13 mouse cellular contexts compared by ENCODE assay signal in the genomic region with DNA sequence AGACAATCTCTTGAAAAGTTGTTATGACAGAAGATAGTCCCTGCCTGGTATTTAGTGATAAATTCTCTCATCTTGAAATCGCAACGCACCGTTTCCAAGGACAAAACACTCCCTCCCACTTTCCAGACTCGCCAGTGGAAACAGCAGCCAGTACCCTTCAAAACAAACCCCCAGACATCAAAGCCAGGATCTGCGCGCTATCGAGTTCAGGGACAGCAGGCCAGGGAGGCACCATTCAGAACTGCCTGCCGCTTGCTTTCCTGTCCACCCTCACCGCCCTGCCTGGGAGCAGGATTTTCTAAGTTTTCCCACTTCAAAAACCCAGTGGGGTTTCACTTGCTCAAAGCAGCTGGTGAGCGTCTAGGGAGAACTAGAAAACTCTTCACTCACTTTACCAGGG. TPM values are rescaled to one million over a fixed set of nuclear protein-coding genes. Genes with fewer than 3 reads are reported as not detected.
DNase-seq lines count a peak whose midpoint lies in the region; ATAC-seq and TF ChIP-seq lines count a peak whose summit lies in the region.
"Had no signal": no experiment of that assay in that cellular context is flagged by ENCODE, and none has a peak within 500 bp of the region (broad histone marks: within the 10 kb centered on the region; RNA-seq: fewer than 3 reads in every experiment).

No protein-coding gene starts in this region.

- no peak for TF ChIP-seq CTCF in kidney, postnatal 0 days (IDR thresholded peaks at IDR 0.05; ENCODE audit: low read depth)
- TF ChIP-seq CTCF in G1E (IDR thresholded peaks at IDR 0.05; ENCODE audit: low read depth, low read length) = no peak
- TF ChIP-seq CTCF in brain, embryonic 14.5 days (IDR thresholded peaks at IDR 0.05; ENCODE audit: borderline replicate concordance, extremely low read depth, insufficient read depth, insufficient read length) = no peak

- 17% methylated on average over 10 of the region's 10 CpGs for WGBS in heart, embryonic 13.5 days
- 7% methylated on average over 10 of the region's 10 CpGs for WGBS in kidney, postnatal 0 days

- H3K36me3 ChIP-seq in heart, embryonic 13.5 days = peaks cover 19% of the 10 kb centered on the region
- no peaks in the 10 kb centered on the region for H3K36me3 ChIP-seq in kidney, postnatal 0 days (ENCODE audit: insufficient read depth, low read length)
- H3K36me3 ChIP-seq in G1E (replicated peaks) = no peaks in the 10 kb centered on the region
- H3K36me3 ChIP-seq: limb, embryonic 15.5 days had no signal

- no peak overlapping the region for H3K4me3 ChIP-seq in heart, embryonic 13.5 days
- H3K4me3 ChIP-seq in kidney, postnatal 0 days (replicated peaks; ENCODE audit: low read depth, low read length) = 0 out of 2 replicates have a peak overlapping the region, but pooled peaks have one; percentile 1
- no peak overlapping the region for H3K4me3 ChIP-seq in G1E (ENCODE audit: low read depth, low read length)
- H3K4me3 ChIP-seq: erythroblast, embryonic 14.5 days; limb, embryonic 15.5 days had no signal

- no peak for DNase-seq in heart, adult 9 months (ENCODE audit: low spot score in 2 of 2)
- no peak for DNase-seq in kidney, postnatal 0 days (ENCODE audit: low spot score)
- no peak for DNase-seq in kidney, postnatal 25 days
- DNase-seq in G1E (ENCODE audit: low spot score) = no peak
- DNase-seq in brain, embryonic 14.5 days (ENCODE audit: low read depth) = peak; percentile 45
- DNase-seq in embryo, embryonic 11 days = no peak
- DNase-seq: cerebellum, adult 11-12 months; gastrocnemius, postnatal 10 days; lung, embryonic 14.5 days had no signal

- peak overlapping the region; percentile 24; the same call in 1 of the 2 replicates for H3K27ac ChIP-seq in heart, embryonic 13.5 days (replicated peaks)
- no peak overlapping the region for H3K27ac ChIP-seq in kidney, postnatal 0 days
- H3K27ac ChIP-seq: limb, embryonic 15.5 days had no signal

- no peaks in the 10 kb centered on the region; the same call in 1 of the 2 replicates for H3K27me3 ChIP-seq in heart, embryonic 13.5 days (replicated peaks)
- H3K27me3 ChIP-seq in kidney, postnatal 0 days (ENCODE audit: insufficient read depth, low read length) = no peaks in the 10 kb centered on the region
- peaks cover 6% of the 10 kb centered on the region; the same call in 1 of the 2 replicates for H3K27me3 ChIP-seq in G1E (ENCODE audit: insufficient read depth, low read length)
- H3K27me3 ChIP-seq: limb, embryonic 15.5 days had no signal

- H3K4me1 ChIP-seq in heart, embryonic 13.5 days = peaks cover 9% of the 10 kb centered on the region; the same call in 1 of the 2 replicates
- no peaks in the 10 kb centered on the region for H3K4me1 ChIP-seq in kidney, postnatal 0 days (replicated peaks; ENCODE audit: insufficient read depth, low read length)
- H3K4me1 ChIP-seq in G1E (ENCODE audit: insufficient read depth, low read depth, low read length) = no peaks in the 10 kb centered on the region
- H3K4me1 ChIP-seq: limb, embryonic 15.5 days had no signal

- no peak for ATAC-seq in heart, embryonic 13.5 days (ENCODE audit: extremely low read depth, insufficient number of reproducible peaks, low FRiP score, low TSS enrichment)
- no peak for ATAC-seq in kidney, postnatal 0 days (replicated peaks; ENCODE audit: low FRiP score, low read depth)
- ATAC-seq in G1E (ENCODE audit: extremely low read depth, insufficient number of reproducible peaks, low FRiP score, poor library complexity, severe bottlenecking) = 0 out of 2 replicates have a peak, but pooled peaks have one; percentile 8
- ATAC-seq in cerebellum, adult (ENCODE audit: insufficient number of reproducible peaks, low FRiP score, low TSS enrichment) = no peak

- peak overlapping the region; percentile 3 for H3K9ac ChIP-seq in heart, embryonic 13.5 days
- H3K9ac ChIP-seq in kidney, postnatal 0 days (ENCODE audit: low read depth, low read length) = no peak overlapping the region
- H3K9ac ChIP-seq: limb, embryonic 15.5 days; lung, embryonic 14.5 days had no signal

- no peak for TF ChIP-seq POLR2A in brain, embryonic 14.5 days (IDR thresholded peaks at IDR 0.05; ENCODE audit: borderline replicate concordance, extremely low read depth, insufficient read depth, insufficient read length, poor library complexity, severe bottlenecking)

- H3K9me3 ChIP-seq in heart, embryonic 13.5 days = no peaks in the 10 kb centered on the region
- H3K9me3 ChIP-seq in kidney, postnatal 0 days (replicated peaks; ENCODE audit: low read length) = no peaks in the 10 kb centered on the region
- H3K9me3 ChIP-seq in G1E (replicated peaks) = no peaks in the 10 kb centered on the region
- H3K9me3 ChIP-seq: limb, embryonic 15.5 days had no signal

- peak overlapping the region; percentile 12 for H3K4me2 ChIP-seq in heart, embryonic 13.5 days
- peak overlapping the region; percentile 44 for H3K4me2 ChIP-seq in kidney, postnatal 0 days (ENCODE audit: low read length)
- H3K4me2 ChIP-seq: limb, embryonic 15.5 days; lung, embryonic 14.5 days had no signal

RNA-seq across cellular contexts. Expression of a gene that starts 44.6 kb away (rescaled TPM):
- polyA plus RNA-seq in heart, embryonic 13.5 days (2015; fragmentation: Nextera tagmentation; extraction: Ambion mirVana) = 19.4 and 20.1 TPM in 2 replicates
- 10.3 and 10.9 TPM in 2 replicates for polyA plus RNA-seq in kidney, postnatal 0 days (2015; fragmentation: Nextera tagmentation; extraction: Ambion mirVana)
- total RNA-seq in G1E (2014; fragmentation: Nextera tagmentation) (0.15 TPM in 1 of 2 replicates, not detected in the other), G1E (2017) (0.06 and 0.33 TPM in 2 replicates)
- 0.03 and 0.04 TPM in 2 replicates for polyA plus RNA-seq in G1E (2012)
- polyA plus RNA-seq in brain, embryonic 14.5 days (2012; rRNA removed) = 4.5 and 8.1 TPM in 2 replicates
